Mouse (Mus musculus) embryonic facial prominence, embryonic 15.5 days (tissue): Measurements from ENCODE around the gene Coq6. TPM values are rescaled to one million over a fixed set of nuclear protein-coding genes. Genes with fewer than 3 reads are reported as not detected.
A peak's percentile ranks its signal among the peaks of the same experiment; 100 is the strongest.

Experiments used
- ATAC-seq: fragments of 200-750 bp; cut with Nextera tagmentation; 2 replicates; pipeline ENCODE4 v1.8.0; 2017; ENCODE audit warnings: low read depth, moderate TSS enrichment; ENCODE audit not compliant: insufficient number of reproducible peaks, low FRiP score, low TSS enrichment
- H3K27ac ChIP-seq: fragments of 300-500 bp; sonication (generic); replicated peaks from 2 replicates; pipeline ENCODE4 v1.5.1; 2015; ENCODE audit warnings: mild to moderate bottlenecking, inconsistent platforms
- H3K27me3 ChIP-seq: fragments of 300-500 bp; sonication (generic); 2 replicates; pipeline ENCODE4 v1.6.1; 2015; ENCODE audit warnings: inconsistent platforms
- H3K36me3 ChIP-seq: fragments of 300-500 bp; sonication (generic); 2 replicates; pipeline ENCODE4 v1.6.1; 2015; ENCODE audit warnings: mild to moderate bottlenecking, inconsistent platforms
- H3K4me1 ChIP-seq: fragments of 300-500 bp; sonication (generic); 2 replicates; pipeline ENCODE4 v1.6.1; 2015; ENCODE audit warnings: inconsistent platforms
- H3K4me2 ChIP-seq: fragments of 300-500 bp; sonication (generic); replicated peaks from 2 replicates; pipeline ENCODE4 v1.6.1; 2015; ENCODE audit warnings: mild to moderate bottlenecking, inconsistent platforms
- H3K4me3 ChIP-seq: fragments of 300-500 bp; sonication (generic); replicated peaks from 2 replicates; pipeline ENCODE4 v1.5.1; 2015; ENCODE audit warnings: mild to moderate bottlenecking, inconsistent platforms
- H3K9ac ChIP-seq: fragments of 300-500 bp; sonication (generic); 2 replicates; pipeline ENCODE4 v1.6.1; 2015; ENCODE audit warnings: inconsistent platforms
- H3K9me3 ChIP-seq: fragments of 300-500 bp; sonication (generic); replicated peaks from 2 replicates; pipeline ENCODE4 v1.6.1; 2016; ENCODE audit warnings: inconsistent platforms
- WGBS: fragments of 180-500 bp; shearing (Covaris S2); methylation state at CpG from one replicate; pipeline ENCODE4 v1.1.7; 2015; 5-methylcytosine and 5-hydroxymethylcytosine counted together
- polyA plus RNA-seq: library from polyadenylated mRNA; unstranded; fragments of >200 nt; fragmentation: Nextera tagmentation; extraction: Ambion mirVana; gene quantifications from 2 replicates; pipeline ENCODE4 v1.2.1, GENCODE M21; 2015

The Coq6 gene
- polyA plus RNA-seq, 1 experiment from 2014 or later, result 42.6 TPM

- H3K9ac ChIP-seq, result no peak overlapping the region
- peak; percentile 85 for ATAC-seq
- no peak overlapping the region; the same call in 1 of the 2 replicates for H3K4me3 ChIP-seq
- no peaks in the 10 kb centered on the region for H3K4me1 ChIP-seq
- WGBS, result 69% methylated on average over 14 of the region's 14 CpGs
- no peak overlapping the region for H3K4me2 ChIP-seq
- H3K27ac ChIP-seq, result no peak overlapping the region; the same call in 1 of the 2 replicates
- no peaks in the 10 kb centered on the region for H3K9me3 ChIP-seq
- H3K36me3 ChIP-seq, result no peaks in the 10 kb centered on the region
- no peaks in the 10 kb centered on the region for H3K27me3 ChIP-seq
Measured at GRCm38 (mm10) chr12:84396947-84397679, 35.7 kb downstream of the Coq6 start.

- Histone ChIP-seq H3K27me3 (no peaks in the 10 kb centered on the region), H3K36me3 (no peaks in the 10 kb centered on the region), H3K27ac (no peak overlapping the region), H3K9me3 (no peaks in the 10 kb centered on the region), H3K4me3 (no peak overlapping the region), H3K4me1 (no peaks in the 10 kb centered on the region), H3K4me2 (no peak overlapping the region), H3K9ac (no peak overlapping the region)
- ATAC-seq, result no peak
Measured at GRCm38 (mm10) chr12:84397685-84398084, 36.2 kb downstream of the Coq6 start.

GRCm38 (mm10) chr12:84398629-84399028 lies 37.2 kb downstream of the Coq6 start:
- ATAC-seq, result no peak
- 65% methylated on average over 5 of the region's 5 CpGs for WGBS
- no peaks in the 10 kb centered on the region for H3K36me3 ChIP-seq
- H3K4me1 ChIP-seq, result no peaks in the 10 kb centered on the region
- no peak overlapping the region for H3K27ac ChIP-seq
- H3K9me3 ChIP-seq, result no peaks in the 10 kb centered on the region
- no peak overlapping the region for H3K9ac ChIP-seq
- no peak overlapping the region for H3K4me2 ChIP-seq
- no peaks in the 10 kb centered on the region for H3K27me3 ChIP-seq
- H3K4me3 ChIP-seq, result no peak overlapping the region

GRCm38 (mm10) chr12:84399135-84399534 lies 37.7 kb downstream of the Coq6 start:
- no peaks in the 10 kb centered on the region for H3K4me1 ChIP-seq
- no peaks in the 10 kb centered on the region for H3K27me3 ChIP-seq
- no peaks in the 10 kb centered on the region for H3K9me3 ChIP-seq
- H3K36me3 ChIP-seq, result no peaks in the 10 kb centered on the region
- ATAC-seq, result no peak
- H3K4me3 ChIP-seq, result no peak overlapping the region
- WGBS, result 57% methylated on average over 9 of the region's 9 CpGs
- H3K4me2 ChIP-seq, result no peak overlapping the region
- H3K27ac ChIP-seq, result no peak overlapping the region
- H3K9ac ChIP-seq, result no peak overlapping the region

GRCm38 (mm10) chr12:84399663-84400062 lies 38.2 kb downstream of the Coq6 start:
- Histone ChIP-seq H3K4me1 (no peaks in the 10 kb centered on the region), H3K4me2 (no peak overlapping the region), H3K9me3 (no peaks in the 10 kb centered on the region), H3K27me3 (no peaks in the 10 kb centered on the region), H3K4me3 (no peak overlapping the region), H3K36me3 (no peaks in the 10 kb centered on the region), H3K9ac (no peak overlapping the region), H3K27ac (no peak overlapping the region)
- 70% methylated on average over 9 of the region's 9 CpGs for WGBS
- no peak for ATAC-seq

- no peak overlapping the region for H3K27ac ChIP-seq
- no peak for ATAC-seq
- H3K4me1 ChIP-seq, result no peaks in the 10 kb centered on the region
- no peaks in the 10 kb centered on the region for H3K36me3 ChIP-seq
- H3K9me3 ChIP-seq, result no peaks in the 10 kb centered on the region
- H3K9ac ChIP-seq, result no peak overlapping the region
- H3K4me2 ChIP-seq, result no peak overlapping the region
- 77% methylated on average over 3 of the region's 3 CpGs for WGBS
- no peaks in the 10 kb centered on the region for H3K27me3 ChIP-seq
- H3K4me3 ChIP-seq, result no peak overlapping the region
Measured at GRCm38 (mm10) chr12:84400068-84400467, 38.6 kb downstream of the Coq6 start.

- ATAC-seq, result no peak
Measured at GRCm38 (mm10) chr12:84400653-84401052, 39.2 kb downstream of the Coq6 start.

GRCm38 (mm10) chr12:84402923-84403322 lies 41.5 kb downstream of the Coq6 start:
- WGBS, result 75% methylated on average over 9 of the region's 9 CpGs
- no peak for ATAC-seq
- Histone ChIP-seq H3K27me3 (no peaks in the 10 kb centered on the region), H3K36me3 (no peaks in the 10 kb centered on the region), H3K9me3 (no peaks in the 10 kb centered on the region), H3K9ac (no peak overlapping the region), H3K4me2 (no peak overlapping the region), H3K4me1 (peaks cover 4% of the 10 kb centered on the region), H3K27ac (no peak overlapping the region), H3K4me3 (no peak overlapping the region)

More at GRCm38 (mm10) chr12:84400653-84401052, 39.2 kb downstream of the Coq6 start:
- H3K4me3 ChIP-seq, result no peak overlapping the region
- H3K9ac ChIP-seq, result no peak overlapping the region
- no peaks in the 10 kb centered on the region for H3K27me3 ChIP-seq
- no peaks in the 10 kb centered on the region for H3K36me3 ChIP-seq
- H3K4me1 ChIP-seq, result no peaks in the 10 kb centered on the region
- H3K27ac ChIP-seq, result no peak overlapping the region
- no peak overlapping the region for H3K4me2 ChIP-seq
- 71% methylated on average over 3 of the region's 3 CpGs for WGBS
- H3K9me3 ChIP-seq, result no peaks in the 10 kb centered on the region

GRCm38 (mm10) chr12:84404541-84404940 lies 43.1 kb downstream of the Coq6 start:
- no peak for ATAC-seq
- no peaks in the 10 kb centered on the region for H3K9me3 ChIP-seq
- no peak overlapping the region for H3K4me2 ChIP-seq
- 86% methylated on average over 6 of the region's 6 CpGs for whole genome bisulfite sequencing
- H3K9ac ChIP-seq, result no peak overlapping the region
- no peak overlapping the region for H3K27ac ChIP-seq
- no peak overlapping the region for H3K4me3 ChIP-seq
- no peaks in the 10 kb centered on the region for H3K36me3 ChIP-seq
- H3K4me1 ChIP-seq, result peaks cover 10% of the 10 kb centered on the region
- H3K27me3 ChIP-seq, result no peaks in the 10 kb centered on the region

- Histone ChIP-seq H3K4me2 (no peak overlapping the region), H3K4me1 (peaks cover 11% of the 10 kb centered on the region), H3K9ac (no peak overlapping the region), H3K27me3 (no peaks in the 10 kb centered on the region), H3K9me3 (no peaks in the 10 kb centered on the region), H3K36me3 (no peaks in the 10 kb centered on the region), H3K4me3 (no peak overlapping the region), H3K27ac (no peak overlapping the region)
- 58% methylated on average over 4 of the region's 4 CpGs for WGBS
- ATAC-seq, result no peak
Measured at GRCm38 (mm10) chr12:84407259-84407658, 45.8 kb downstream of the Coq6 start.

- Histone ChIP-seq H3K9me3 (no peaks in the 10 kb centered on the region), H3K9ac (peak overlapping the region; percentile 71), H3K27ac (peak overlapping the region; percentile 83), H3K4me3 (peak overlapping the region; percentile 78), H3K4me2 (peak overlapping the region; percentile 92), H3K4me1 (peaks cover 11% of the 10 kb centered on the region), H3K27me3 (no peaks in the 10 kb centered on the region), H3K36me3 (no peaks in the 10 kb centered on the region)
- under 1% methylated on average over 50 of the region's 52 CpGs for WGBS
- ATAC-seq, result peak; percentile 69
Measured at GRCm38 (mm10) chr12:84407874-84408818, 46.7 kb downstream of the Coq6 start.
